ENCODE assay signal across 20 mouse cellular contexts in genomic region chr12:4462420-4462819, GRCm38 (mm10).
"Had no signal": no experiment of that assay in that cellular context is flagged by ENCODE, and none has a peak within 500 bp of the region (broad histone marks: within the 10 kb centered on the region; RNA-seq: fewer than 3 reads in every experiment).

No protein-coding gene starts in this region.

- ATAC-seq: liver, postnatal 0 days; lung, postnatal 0 days; midbrain, embryonic 13.5 days; midbrain, embryonic 15.5 days had no signal

- DNase-seq: liver, postnatal 0 days; lung, postnatal 14 days; retina, postnatal 1 day; right cerebral cortex, adult 18-20 months; right cerebral cortex, postnatal 25 days; right cerebral cortex, postnatal 4 days; spleen, adult 18-20 months; thymus, adult 18-20 months; thymus, postnatal 14 days; thymus, postnatal 36 days had no signal

- H3K4me1 ChIP-seq: liver, embryonic 15.5 days; lung, embryonic 15.5 days; midbrain, embryonic 13.5 days; midbrain, embryonic 15.5 days; neural tube, embryonic 13.5 days; neural tube, embryonic 15.5 days had no signal

- H3K4me3 ChIP-seq: liver, embryonic 15.5 days; lung, embryonic 15.5 days; megakaryocyte, embryonic 14.5 days; midbrain, embryonic 13.5 days; midbrain, embryonic 15.5 days; myocyte; neural tube, embryonic 13.5 days; neural tube, embryonic 15.5 days had no signal

- H3K27ac ChIP-seq: liver, embryonic 15.5 days; lung, embryonic 15.5 days; macrophage; midbrain, embryonic 13.5 days; midbrain, embryonic 15.5 days; neural tube, embryonic 13.5 days; neural tube, embryonic 15.5 days had no signal
